Mouse (Mus musculus) thymus, postnatal 10 days (tissue): ENCODE measurements at regions not wholly inside any gene's neighbourhood (a gene's known extent, or its start where the extent isn't known, plus 50 kb on each side); places are given as distances from the start of the nearest gene placed in this dataset.

Experiments used
- DNase-seq, 2 experiments: peaks; one replicate each; pipeline ENCODE4 v3.0.0; 2021; ENCODE audit warnings: low spot score in 2 of 2

DNA sequence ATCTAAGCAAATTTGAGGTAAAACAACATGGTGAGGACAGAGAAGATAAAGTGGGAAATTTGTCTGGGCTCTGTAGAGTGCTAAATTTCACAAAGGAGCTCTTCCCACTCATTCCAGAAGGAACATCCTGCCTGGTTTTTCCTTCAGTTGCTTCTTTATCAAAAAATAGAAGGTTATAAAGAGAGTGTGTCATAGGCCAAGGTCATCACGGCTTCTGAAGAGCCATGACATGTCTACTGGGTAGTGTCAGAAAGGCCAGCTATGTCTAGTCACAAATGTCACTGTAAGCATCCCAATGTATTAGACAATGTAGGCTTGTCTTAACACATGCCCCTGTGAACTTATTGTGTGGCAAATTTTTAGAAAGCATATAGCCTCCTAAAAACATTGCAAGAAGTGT is 132.5 kb upstream of the Zeb2 start:
- no peak for DNase-seq

DNA sequence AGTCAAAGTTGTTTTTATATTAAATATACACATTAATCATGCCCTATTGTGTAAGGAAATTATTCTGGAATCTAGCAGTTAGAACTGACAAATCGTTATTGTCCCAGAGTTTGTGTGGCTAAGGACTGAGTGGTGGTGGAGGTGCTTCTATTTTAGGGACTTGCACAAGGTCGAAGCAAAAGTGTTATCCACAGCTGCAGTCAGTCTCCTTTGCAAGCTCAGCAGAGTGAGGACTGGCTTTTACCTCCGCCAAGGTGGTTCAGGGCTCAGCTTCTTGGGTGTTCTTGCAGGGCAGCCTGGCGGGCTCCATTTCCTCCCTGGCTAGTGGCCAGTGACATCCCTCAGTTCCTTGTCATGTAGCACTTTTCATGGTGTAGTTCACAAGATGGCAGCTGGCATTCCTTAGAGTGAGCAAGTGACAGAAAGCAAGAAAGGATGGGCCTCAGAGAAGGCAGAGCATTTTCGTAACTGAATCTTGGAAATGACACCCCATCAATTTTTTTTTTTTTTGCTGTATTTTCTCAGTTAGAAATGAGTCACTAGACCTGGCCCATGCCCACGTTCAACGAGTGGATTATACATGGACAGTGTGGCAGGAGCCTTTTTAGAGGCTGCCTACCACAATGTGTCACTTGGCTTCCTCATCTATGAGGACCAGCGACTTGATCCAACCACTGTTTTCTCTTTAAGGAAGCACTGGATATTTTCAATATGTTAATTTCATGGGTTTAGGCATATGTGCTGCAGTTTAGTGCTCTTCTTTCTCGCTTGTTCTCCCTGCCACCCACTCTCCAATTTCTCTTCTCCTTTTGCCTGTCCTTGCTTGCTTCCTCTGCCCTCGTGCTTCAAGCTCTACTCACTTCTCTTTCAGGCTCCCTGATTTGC is 129.1 kb upstream of the Zeb2 start:
- DNase-seq = no peak

DNA sequence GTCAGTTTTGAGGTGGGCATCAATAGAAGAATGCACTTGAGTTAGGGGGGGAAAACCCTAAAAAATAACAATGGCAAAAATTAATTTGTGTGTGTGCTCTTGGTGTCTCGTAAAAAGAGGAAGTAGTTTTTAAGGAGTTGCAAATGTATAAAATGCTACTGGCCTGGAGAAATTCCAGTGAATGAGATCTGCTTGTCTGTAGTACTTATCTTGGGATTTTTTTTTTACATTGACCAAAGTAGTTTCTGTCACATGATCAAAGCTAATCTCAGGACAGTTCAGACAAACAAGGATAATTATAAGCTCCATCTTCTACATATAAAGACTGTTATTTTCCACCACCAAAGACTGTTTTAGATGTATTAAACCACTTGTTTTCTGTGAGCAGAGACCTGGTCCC is 128.3 kb upstream of the Zeb2 start:
- no peak for DNase-seq

DNA sequence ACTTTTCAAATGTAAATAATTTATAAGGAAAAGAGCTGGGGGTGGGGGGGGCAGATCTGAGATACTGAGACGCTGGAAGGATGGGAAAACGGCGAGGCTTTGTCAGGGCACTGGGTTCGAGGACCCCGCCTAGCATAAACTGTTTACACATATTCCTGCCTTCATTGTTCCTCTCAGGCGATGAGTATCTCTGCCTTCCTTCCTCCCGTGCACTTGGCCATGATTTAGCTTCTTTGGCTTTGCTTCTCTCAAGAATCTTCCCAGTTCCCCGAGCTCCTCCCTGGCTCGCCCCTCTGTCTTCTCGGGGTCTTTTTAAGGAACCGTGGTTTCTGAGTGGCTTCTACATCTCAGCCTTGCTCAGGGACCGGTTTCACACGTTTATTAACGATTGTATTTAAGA is 127.3 kb upstream of the Zeb2 start:
- DNase-seq = no peak

DNA sequence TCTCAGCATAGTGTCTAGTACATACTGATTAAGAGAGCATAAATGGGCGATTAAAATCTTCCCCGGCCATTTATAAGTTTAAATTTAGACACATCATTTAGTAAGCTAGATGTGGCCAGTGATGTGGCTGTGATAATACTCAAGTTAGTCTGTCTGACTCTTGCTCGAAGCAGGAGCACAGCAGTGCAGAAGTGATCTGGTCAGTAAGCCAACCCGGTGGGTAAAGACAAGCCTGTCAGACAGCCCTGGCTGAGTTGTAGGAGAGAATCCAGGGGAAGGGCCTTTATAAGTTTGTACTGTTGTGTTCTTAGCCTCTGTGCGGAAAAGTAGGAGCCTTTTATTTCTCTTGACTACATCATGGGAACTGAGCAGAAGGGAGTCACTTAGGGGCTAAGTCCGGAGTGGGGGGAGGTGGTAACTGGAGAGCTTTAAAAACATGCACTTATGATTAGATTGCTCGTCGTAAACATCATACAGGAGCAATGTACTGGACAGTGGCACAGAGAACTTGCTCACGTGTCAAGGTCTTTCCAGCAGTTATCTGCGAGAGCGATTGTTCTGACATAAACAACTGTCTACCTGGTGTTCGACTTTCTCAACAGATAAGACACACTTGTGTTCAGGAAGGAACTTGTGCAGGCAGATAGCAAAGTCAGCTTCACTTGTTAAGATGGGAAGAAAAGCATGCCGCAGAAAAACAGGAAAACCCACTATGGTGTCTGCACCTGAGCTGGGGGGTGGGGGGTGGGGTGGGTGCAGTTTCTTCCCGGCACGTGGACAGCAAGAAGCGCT is 122.5 kb upstream of the Zeb2 start:
- no peak for DNase-seq

DNA sequence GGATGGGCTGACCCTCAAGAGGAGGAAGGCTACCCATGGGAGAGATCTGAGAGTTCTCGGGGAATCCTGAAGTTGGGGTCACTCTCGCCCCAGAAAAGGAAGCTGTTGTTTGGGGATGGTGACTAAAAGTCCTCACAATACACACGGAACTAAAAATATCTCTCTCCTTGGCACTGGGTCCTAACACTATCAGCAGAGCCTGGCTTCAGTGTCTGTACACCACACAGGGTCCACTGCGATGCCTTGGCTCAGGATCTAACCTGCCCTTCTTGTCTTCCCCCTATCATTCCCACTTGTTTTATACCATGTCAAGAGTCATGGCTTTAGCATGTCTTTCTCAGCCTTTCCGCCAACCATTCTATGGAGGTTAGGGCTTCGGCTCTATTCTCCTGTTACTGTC is 121.8 kb upstream of the Zeb2 start:
- DNase-seq = no peak

DNA sequence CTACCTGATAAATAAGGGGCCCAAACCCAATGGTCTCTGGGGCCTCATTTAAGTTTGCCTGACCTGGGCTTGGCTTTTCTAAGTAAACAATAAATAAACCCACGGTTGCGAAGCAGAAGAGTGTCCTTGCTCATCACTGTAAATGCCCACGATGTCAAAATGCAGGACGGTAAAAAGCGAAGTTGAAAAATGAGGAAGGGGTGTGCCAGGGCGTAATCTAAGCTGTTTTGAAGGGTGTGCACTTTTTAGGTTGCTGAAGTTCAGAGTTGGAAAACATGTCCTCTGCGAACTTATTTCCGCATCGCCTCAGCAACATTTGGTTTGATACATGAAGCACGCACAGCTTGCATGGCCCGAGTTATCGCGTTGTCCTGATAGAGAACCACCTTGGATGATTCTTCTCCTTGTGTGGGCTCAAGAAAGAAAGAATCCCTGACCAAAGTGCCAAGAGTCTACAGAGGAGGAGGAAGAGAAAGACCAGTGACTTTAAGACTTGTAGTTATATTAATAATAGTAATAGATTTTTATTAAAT is 119.0 kb upstream of the Zeb2 start:
- no peak for DNase-seq

DNA sequence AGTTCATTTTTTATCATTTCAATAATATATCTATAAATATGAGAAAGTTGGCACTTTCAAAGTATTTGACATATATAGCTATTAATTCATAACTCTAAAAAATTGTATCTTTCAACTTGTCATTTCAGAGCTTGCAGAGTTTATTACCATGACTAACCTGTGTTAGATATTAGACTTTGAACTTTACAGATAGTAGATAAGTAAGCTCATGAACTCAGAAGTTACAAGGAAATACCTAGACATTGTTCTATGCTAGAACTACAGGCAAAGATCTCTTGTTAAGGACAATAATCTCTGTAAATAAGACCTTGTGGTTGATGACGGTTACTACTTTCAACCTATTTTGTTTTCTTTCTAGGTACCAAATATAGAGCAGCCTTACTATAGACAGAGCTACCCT is 117.0 kb upstream of the Zeb2 start:
- no peak for DNase-seq

DNA sequence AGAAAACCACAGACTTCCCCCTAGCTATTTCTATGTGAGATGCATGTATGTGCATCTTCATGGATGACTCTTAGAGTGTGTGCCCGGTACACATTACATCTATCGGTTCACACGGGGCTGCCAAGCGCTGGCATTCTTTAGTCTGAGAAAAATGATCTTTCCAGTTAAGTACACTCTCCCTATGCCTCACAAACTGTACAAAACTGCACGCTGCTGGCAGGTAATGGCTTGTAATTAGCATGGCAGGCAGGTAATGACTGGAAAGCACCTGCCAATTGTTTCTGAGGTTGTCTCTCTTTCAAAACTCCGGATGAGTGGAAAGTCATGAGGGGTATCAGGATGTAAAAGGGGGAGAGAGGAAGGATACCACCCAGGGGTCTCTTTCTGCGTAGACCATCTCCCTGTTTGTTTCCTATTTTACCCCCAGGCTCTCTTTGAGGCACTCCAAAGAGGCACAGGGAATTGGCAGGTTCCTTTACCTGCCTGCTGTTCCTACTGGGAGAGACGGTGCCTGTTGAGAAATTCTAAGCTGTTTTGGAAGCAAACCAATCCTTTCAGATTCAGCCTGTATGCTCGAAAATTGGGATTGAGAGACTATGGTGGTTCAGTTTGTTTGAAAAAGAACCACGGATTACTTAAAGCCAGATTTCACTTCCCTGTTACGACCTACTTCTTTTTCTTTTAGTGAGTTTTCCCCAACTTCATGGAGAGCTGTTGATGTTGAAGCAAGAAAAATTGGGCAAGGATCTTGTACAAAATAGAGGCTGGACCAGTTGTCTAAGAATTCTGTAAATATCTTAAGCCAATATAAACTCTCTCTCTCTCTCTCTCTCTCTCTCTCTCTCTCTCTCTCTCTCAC is 113.4 kb upstream of the Zeb2 start:
- no peak for DNase-seq

DNA sequence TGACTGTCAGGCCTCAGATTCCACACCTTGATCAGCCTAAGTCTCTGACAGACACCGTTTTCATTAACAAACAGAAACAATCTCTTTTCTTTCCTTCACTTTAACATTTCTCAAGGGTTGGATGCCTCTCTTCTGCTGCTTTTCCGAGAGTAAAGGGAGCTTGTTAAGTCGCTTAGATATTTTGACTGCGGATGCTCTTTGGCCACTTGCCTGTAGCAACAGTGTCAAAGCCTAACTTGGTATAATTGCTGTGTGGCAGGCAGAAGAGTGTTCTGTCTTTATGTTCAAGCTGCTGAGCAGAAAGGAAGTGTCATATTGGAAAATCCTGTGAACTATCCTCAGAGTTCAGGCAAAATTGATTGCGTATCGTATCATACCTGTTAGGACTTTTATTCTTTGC is 112.3 kb upstream of the Zeb2 start:
- no peak for DNase-seq

DNA sequence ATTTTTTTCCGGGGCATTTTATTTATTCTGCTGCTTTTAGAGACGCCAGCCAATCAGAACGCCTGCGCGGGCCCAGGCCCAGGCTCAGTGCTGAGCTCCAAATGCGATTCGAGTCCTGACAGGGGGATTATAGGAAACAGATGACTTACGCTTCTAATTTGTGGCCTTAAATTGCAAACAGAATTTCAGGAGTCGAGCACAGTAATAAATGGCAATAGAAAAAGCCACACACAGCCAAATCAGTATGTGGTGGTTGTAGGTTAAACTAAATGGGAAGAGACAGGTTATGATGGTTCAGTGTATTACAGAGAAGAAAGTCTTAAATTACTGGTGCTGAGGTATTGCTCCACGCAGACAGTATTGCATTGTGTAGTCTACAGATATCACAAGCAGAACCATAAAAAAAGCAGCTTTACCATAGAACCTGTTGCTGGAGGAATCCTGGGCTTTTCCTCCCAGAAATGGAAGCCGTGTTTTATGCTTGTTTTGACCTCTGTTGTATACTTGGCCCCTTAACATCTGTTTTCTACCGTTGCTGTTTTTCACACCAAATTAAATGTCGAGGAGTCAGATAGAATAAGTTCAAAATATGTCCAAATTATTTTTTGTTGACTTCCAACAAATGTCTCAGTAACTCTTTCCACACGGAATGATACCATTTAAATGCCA is 110.2 kb upstream of the Zeb2 start:
- DNase-seq = no peak

DNA sequence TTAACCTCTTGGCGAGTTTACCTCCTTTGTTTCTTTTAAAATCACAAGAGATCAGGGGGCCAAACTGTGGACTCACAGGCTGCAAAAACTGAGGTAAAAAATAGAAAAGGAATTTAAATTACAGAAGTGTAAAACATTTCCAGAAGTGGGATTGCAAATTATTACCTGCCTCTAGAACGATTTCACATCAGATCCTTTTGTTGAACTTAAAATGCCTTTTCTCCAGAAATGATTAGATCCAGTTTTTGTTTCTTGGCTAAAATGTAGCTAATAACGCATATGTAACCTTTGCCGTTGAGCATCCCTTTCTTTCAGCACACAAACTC is 108.8 kb upstream of the Zeb2 start:
- DNase-seq = no peak

DNA sequence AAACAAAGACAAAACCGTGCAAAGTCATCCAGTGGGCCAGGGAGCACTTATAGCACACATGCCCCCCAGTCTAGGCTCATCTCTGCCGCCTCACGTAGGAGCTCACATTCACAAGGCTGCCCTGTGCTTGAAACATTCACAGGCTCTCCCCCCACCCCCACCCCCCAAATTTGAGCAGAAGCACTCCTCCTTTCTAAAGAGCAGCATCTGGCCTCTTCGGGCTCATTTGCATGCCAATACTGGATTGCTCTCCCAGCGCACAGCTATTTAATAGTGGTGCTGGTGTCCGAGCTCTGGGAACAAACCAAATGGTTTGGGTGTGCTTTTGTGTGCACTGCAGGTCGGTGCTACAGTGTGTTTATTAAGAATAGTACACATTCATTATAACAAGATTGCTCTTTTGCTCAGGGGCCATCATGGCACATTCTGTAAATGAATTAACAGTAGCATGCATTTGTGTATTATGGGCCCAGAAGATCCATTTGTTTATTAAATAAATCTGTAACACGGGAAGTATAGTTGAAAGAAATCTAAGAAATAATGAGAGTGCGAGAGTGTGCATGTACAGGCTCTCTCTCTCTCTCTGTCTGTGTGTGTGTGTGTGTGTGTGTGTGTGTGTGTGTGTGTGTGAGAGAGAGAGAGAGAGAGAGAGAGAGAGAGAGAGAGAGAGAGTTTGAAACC is 108.3 kb upstream of the Zeb2 start:
- no peak for DNase-seq

DNA sequence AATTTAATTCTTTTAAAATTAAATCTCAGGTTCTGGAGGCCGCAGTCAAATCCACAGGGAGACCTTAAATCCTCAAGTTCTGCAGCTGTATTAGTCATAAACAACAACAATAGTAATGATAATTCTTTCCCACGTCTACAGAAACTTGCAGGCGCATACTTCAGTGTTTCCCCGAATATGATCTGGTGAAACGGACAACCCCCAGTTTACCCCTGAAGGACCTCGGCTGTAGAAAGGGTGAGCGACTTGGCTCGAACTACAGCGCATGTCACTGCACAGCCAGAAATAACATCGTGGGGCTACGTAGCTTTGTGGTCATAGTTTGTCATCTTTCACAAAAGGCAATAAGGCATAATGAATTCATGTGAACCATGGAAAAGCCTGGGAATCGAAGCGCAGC is 105.0 kb upstream of the Zeb2 start:
- no peak for DNase-seq

DNA sequence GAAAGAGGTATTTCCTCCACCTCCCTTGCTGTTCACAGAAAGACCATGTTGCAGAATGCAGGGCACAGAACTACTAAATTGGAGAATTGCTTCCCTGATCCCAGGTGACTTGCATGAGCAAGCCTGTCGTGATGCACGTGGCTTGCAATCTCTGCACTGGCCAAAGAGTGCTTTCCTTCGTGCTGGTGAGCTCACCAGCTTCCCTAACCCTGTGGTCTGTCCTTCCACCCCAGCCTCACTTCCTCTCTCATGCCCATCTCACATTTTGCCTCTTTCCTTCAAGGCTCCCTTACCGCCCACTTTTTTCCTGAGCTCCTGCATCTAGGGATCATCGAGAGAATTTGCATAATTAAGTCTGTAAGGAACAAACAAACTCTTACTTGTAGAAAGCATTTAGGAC is 102.7 kb upstream of the Zeb2 start:
- DNase-seq = no peak

DNA sequence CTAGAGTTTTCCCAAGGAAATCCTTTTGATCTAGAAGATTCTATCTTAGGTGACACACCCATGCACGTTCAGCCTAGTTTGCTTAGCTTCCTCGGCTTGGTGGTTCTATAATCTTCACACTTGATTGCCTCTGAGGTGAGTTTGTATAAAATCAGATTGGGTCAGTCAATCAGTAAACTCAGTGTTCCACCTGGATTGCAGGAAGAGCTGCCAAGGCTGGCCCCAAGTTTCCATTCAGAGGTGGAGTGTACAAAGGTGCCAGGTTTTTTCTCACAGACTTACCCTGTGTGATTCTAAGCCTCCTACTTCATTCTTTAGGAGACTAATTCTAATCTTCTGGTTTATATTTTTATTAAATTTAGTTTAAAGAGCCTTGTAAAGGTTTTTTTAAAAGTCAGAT is 95.6 kb upstream of the Zeb2 start:
- DNase-seq = no peak

DNA sequence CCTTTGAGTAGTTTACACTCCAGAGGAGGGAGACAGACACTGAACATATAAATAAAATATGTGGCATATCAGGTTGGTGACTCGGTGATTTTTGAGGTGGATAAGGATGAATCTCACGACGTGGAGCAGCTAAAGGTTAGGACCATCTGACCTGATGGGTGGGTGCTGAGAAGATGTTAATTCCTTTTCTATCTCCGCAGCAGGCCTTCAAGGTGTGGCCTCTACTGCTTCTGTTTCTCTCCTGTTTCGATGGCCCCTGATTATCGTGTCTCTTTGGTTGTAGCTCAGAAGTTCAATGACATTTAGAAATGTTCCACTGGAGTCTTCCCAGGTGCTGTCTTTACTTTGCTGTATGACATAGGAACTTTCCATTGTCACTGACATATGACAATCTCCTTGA is 91.3 kb upstream of the Zeb2 start:
- DNase-seq = no peak

DNA sequence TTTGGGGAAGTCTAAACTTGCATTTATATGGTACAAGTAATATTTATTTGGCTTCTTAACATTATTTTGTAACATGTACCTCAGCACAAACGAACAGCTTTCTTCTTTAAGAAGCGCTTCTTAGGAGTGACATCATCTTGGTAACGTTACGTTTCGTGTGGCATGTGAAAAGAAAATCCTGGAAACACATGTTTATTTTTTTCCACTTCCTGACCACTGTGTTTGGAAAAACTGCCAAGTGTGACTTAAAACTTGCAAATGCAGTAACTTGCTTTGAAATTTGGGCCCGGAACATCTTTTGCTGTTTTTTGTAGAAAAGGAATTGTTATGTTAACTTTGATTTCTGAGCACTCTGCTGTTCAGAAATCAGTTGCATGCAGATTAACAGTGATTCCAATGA is 88.6 kb upstream of the Zeb2 start:
- DNase-seq = no peak

DNA sequence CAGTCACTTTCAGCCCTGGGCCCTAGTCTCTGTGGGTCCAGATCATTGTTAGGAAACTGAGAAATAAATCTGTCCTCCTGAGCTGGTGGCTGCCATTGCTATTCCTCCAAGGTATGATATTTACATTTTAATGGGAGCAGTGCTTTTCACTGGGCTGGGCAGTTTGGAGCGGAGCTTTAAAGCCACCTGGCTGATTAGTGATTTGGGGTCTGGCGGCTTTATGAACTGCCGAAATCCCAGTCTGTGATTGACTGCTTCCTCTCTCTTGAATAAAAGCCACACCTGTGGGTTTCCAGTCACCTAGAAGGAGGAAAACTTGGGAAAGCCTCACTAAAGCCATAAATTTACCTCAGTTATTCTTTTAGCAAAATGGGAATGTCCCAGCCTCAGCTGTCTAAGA is 88.0 kb upstream of the Zeb2 start:
- no peak for DNase-seq

DNA sequence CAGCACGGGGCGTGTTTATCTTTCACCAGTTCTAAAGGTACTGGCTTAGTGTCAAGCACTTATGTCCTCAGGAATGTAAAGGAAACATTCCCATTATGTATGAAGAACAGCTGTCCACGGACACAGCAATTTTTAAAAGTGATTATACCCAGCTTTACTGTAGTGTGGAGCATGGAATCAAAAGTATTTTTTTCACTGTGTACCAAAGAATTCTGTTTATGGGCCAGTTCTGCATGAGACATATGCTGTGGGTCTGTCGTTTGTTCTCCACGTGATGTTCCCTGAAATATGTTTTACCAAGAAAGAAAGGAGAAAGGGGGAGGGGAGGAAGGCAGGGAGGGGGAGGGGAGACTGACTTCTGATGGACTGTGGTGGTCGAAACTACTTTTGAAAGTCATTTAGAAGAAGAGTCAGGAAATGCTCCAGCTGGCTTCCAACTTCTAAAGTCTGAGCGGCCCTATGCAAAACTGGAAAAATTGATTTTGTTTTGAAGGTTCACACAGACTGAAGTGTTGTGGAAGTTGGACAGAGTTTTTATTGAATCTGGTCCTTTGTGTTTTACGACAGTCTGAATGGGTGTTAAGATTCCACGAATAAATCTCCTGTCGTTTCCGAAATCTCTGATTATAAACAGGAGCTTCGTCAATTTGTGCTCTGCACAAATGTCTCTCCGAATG is 80.9 kb upstream of the Zeb2 start:
- no peak for DNase-seq

DNA sequence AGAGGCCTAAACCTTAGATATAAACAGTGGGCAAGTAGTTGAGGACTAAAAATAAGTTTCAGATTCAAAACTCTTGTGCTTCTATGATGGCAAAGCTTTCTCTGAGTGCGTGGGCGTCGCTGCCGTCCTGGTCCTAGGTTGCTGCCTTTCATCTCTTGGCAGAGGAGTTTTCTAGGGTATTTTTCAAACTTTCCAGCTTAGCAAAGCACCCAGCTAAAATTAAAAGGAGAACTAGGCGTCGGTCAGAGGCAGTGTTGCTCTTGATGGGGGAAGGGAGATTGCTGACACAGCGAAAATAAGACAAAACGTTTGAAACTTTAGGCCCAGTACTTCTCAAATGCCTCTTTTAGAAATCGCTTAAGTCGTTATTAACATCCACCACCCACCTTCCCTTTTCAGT is 80.1 kb upstream of the Zeb2 start:
- no peak for DNase-seq
